Mouse (Mus musculus): Measurements from ENCODE around the gene Ksr2. TPM values are rescaled to one million over a fixed set of nuclear protein-coding genes. Genes with fewer than 3 reads are reported as not detected.

The Ksr2 gene
- polyA plus RNA-seq, 1 experiment from 2014 or later, result 0.16 TPM

DNA sequence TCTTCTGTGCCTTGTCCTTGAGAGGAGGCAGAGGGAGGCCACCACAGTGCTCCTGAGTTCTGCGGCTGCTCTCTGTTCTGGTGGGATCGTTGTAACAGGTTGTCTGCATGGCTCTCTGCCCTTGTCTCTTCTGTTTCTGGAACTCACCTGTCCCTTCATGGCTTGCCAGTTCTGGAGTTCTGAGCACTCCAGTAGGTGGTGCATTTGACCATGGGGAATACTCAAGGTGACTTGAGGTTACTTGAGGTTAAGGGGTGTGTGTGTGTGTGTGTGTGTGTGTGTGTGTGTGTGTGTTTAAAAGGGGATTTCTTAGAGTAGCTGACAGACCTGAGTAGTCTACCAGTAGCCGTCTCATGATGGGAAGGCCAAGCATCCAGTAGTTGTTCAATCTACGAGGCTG lies 55.2 kb downstream of the Ksr2 start:
- Histone ChIP-seq H3K9me3 (ENCODE audit: control insufficient read depth, low read length) (no peaks in the 10 kb centered on the region), H3K27ac (replicated peaks) (no peak overlapping the region), H3K9ac (ENCODE audit: low read length) (no peak overlapping the region), H3K4me2 (replicated peaks; ENCODE audit: low read depth) (no peak overlapping the region), H3K4me1 (replicated peaks; ENCODE audit: control insufficient read depth, insufficient read depth) (no peaks in the 10 kb centered on the region), H3K27me3 (ENCODE audit: control insufficient read depth, insufficient read depth, low read length) (no peaks in the 10 kb centered on the region), H3K4me3 (ENCODE audit: low read depth, low read length) (no peak overlapping the region), H3K36me3 (ENCODE audit: control insufficient read depth, insufficient read depth, low read length) (no peaks in the 10 kb centered on the region)
- no peak for ATAC-seq (ENCODE audit: low FRiP score, low TSS enrichment)
- 88% methylated on average over 4 of the region's 4 CpGs for WGBS
- TF ChIP-seq EP300 (optimal IDR thresholded peaks at IDR 0.05) (no peak), CTCF (IDR thresholded peaks at IDR 0.05; ENCODE audit: low read depth) (no peak)
- no peak for DNase-seq (ENCODE audit: low spot score)

DNA sequence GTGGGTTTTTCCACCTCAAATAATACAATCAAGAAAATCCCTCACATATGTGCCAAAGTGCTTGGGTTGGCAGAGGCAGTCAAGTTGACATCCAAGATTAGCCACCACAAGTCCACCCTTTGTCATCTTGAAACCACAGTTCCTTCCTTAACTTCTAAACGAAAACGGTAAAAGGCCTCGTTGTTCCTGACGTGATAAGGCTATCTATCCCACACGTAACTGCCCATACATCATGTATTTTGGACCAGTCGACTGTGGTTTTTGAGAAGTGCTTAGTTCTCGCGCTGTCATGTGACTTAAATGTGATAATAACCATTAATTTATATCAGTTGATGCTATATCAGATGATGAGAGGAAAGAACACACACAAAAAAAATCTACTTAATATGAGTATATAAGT lies 55.8 kb downstream of the Ksr2 start:
- ATAC-seq (ENCODE audit: low FRiP score, low TSS enrichment) (no peak), DNase-seq (ENCODE audit: low spot score) (no peak)
- no peak overlapping the region for H3K4me3 ChIP-seq (ENCODE audit: low read depth, low read length)
- H3K9ac ChIP-seq (ENCODE audit: low read length), result no peak overlapping the region
- WGBS, result 72% methylated on average over 8 of the region's 8 CpGs
- no peaks in the 10 kb centered on the region for H3K27me3 ChIP-seq (ENCODE audit: control insufficient read depth, insufficient read depth, low read length)
- H3K36me3 ChIP-seq (ENCODE audit: control insufficient read depth, insufficient read depth, low read length), result no peaks in the 10 kb centered on the region
- no peaks in the 10 kb centered on the region for H3K4me1 ChIP-seq (replicated peaks; ENCODE audit: control insufficient read depth, insufficient read depth)
- no peak overlapping the region for H3K27ac ChIP-seq (replicated peaks)
- TF ChIP-seq CTCF (IDR thresholded peaks at IDR 0.05; ENCODE audit: low read depth), result no peak
- TF ChIP-seq EP300 (optimal IDR thresholded peaks at IDR 0.05), result no peak
- H3K4me2 ChIP-seq (replicated peaks; ENCODE audit: low read depth), result no peak overlapping the region
- H3K9me3 ChIP-seq (ENCODE audit: control insufficient read depth, low read length), result no peaks in the 10 kb centered on the region

- no peaks in the 10 kb centered on the region for H3K4me1 ChIP-seq (replicated peaks; ENCODE audit: control insufficient read depth, insufficient read depth)
- DNase-seq (ENCODE audit: low spot score) (peak; percentile 32), ATAC-seq (ENCODE audit: low FRiP score, low TSS enrichment) (0 out of 2 replicates have a peak, but pooled peaks have one; percentile 32)
- H3K4me3 ChIP-seq (ENCODE audit: low read depth, low read length), result no peak overlapping the region
- no peaks in the 10 kb centered on the region for H3K36me3 ChIP-seq (ENCODE audit: control insufficient read depth, insufficient read depth, low read length)
- H3K27ac ChIP-seq (replicated peaks), result no peak overlapping the region
- no peak overlapping the region for H3K4me2 ChIP-seq (replicated peaks; ENCODE audit: low read depth)
- no peak overlapping the region for H3K9ac ChIP-seq (ENCODE audit: low read length)
- no peaks in the 10 kb centered on the region for H3K9me3 ChIP-seq (ENCODE audit: control insufficient read depth, low read length)
- no peak for TF ChIP-seq EP300 (optimal IDR thresholded peaks at IDR 0.05)
- TF ChIP-seq CTCF (IDR thresholded peaks at IDR 0.05; ENCODE audit: low read depth), result no peak
- WGBS, result 29% methylated on average over 3 of the region's 3 CpGs
- no peaks in the 10 kb centered on the region for H3K27me3 ChIP-seq (ENCODE audit: control insufficient read depth, insufficient read depth, low read length)
These were observed 67.4 kb downstream of the Ksr2 start for GRCm38 (mm10) chr5:117481162-117481561.

- Histone ChIP-seq H3K4me1 (replicated peaks; ENCODE audit: control insufficient read depth, insufficient read depth) (no peaks in the 10 kb centered on the region), H3K4me2 (replicated peaks; ENCODE audit: low read depth) (no peak overlapping the region), H3K9me3 (ENCODE audit: control insufficient read depth, low read length) (no peaks in the 10 kb centered on the region), H3K9ac (ENCODE audit: low read length) (no peak overlapping the region), H3K4me3 (ENCODE audit: low read depth, low read length) (no peak overlapping the region), H3K36me3 (ENCODE audit: control insufficient read depth, insufficient read depth, low read length) (no peaks in the 10 kb centered on the region), H3K27ac (replicated peaks) (no peak overlapping the region), H3K27me3 (ENCODE audit: control insufficient read depth, insufficient read depth, low read length) (no peaks in the 10 kb centered on the region)
- no peak for TF ChIP-seq CTCF (IDR thresholded peaks at IDR 0.05; ENCODE audit: low read depth)
- TF ChIP-seq EP300 (optimal IDR thresholded peaks at IDR 0.05), result no peak
- 75% methylated on average over 12 of the region's 12 CpGs for WGBS
- ATAC-seq (ENCODE audit: low FRiP score, low TSS enrichment), result no peak
- no peak for DNase-seq (ENCODE audit: low spot score)
These were observed 67.8 kb downstream of the Ksr2 start for GRCm38 (mm10) chr5:117481586-117481985.

- H3K36me3 ChIP-seq (ENCODE audit: control insufficient read depth, insufficient read depth, low read length), result no peaks in the 10 kb centered on the region
- ATAC-seq (ENCODE audit: low FRiP score, low TSS enrichment), result no peak
- no peaks in the 10 kb centered on the region for H3K4me1 ChIP-seq (replicated peaks; ENCODE audit: control insufficient read depth, insufficient read depth)
- 78% methylated on average over 11 of the region's 11 CpGs for WGBS
- H3K27me3 ChIP-seq (ENCODE audit: control insufficient read depth, insufficient read depth, low read length), result no peaks in the 10 kb centered on the region
- DNase-seq (ENCODE audit: low spot score), result no peak
- no peak overlapping the region for H3K4me2 ChIP-seq (replicated peaks; ENCODE audit: low read depth)
- H3K27ac ChIP-seq (replicated peaks), result no peak overlapping the region
- no peak for TF ChIP-seq CTCF (IDR thresholded peaks at IDR 0.05; ENCODE audit: low read depth)
- no peak for TF ChIP-seq EP300 (optimal IDR thresholded peaks at IDR 0.05)
- no peak overlapping the region for H3K9ac ChIP-seq (ENCODE audit: low read length)
- H3K9me3 ChIP-seq (ENCODE audit: control insufficient read depth, low read length), result no peaks in the 10 kb centered on the region
- H3K4me3 ChIP-seq (ENCODE audit: low read depth, low read length), result no peak overlapping the region
These were observed 68.2 kb downstream of the Ksr2 start for GRCm38 (mm10) chr5:117482013-117482412.

DNA sequence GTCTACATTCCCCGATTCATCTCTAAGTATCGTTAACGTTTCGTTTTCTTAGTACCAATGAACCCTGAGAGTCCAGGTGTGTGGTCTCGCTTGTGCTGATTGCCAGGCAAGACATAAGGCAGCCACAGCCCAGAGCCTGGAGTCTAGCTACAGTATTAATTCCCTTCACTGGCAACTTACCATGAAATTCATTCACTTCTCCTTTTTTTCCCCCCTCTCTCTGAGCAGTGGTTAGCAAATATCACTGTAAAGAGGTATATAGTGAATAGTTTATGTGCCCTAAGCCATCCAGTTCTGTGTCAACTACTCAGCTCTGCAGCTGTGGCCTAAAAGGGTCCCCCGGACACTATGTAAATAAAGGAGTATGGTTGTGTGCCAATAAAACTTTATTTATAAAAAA lies 71.6 kb downstream of the Ksr2 start:
- no peak overlapping the region for H3K27ac ChIP-seq (replicated peaks)
- TF ChIP-seq EP300 (optimal IDR thresholded peaks at IDR 0.05) (no peak), CTCF (IDR thresholded peaks at IDR 0.05; ENCODE audit: low read depth) (no peak)
- H3K4me1 ChIP-seq (replicated peaks; ENCODE audit: control insufficient read depth, insufficient read depth), result no peaks in the 10 kb centered on the region
- no peaks in the 10 kb centered on the region for H3K9me3 ChIP-seq (ENCODE audit: control insufficient read depth, low read length)
- no peaks in the 10 kb centered on the region for H3K36me3 ChIP-seq (ENCODE audit: control insufficient read depth, insufficient read depth, low read length)
- no peaks in the 10 kb centered on the region for H3K27me3 ChIP-seq (ENCODE audit: control insufficient read depth, insufficient read depth, low read length)
- no peak overlapping the region for H3K4me2 ChIP-seq (replicated peaks; ENCODE audit: low read depth)
- H3K4me3 ChIP-seq (ENCODE audit: low read depth, low read length), result no peak overlapping the region
- ATAC-seq (ENCODE audit: low FRiP score, low TSS enrichment) (no peak), DNase-seq (ENCODE audit: low spot score) (no peak)
- H3K9ac ChIP-seq (ENCODE audit: low read length), result no peak overlapping the region
- WGBS, result 50% methylated on average over 6 of the region's 6 CpGs
